Mouse (Mus musculus) intestine, embryonic 16.5 days (tissue): ENCODE measurements at regions not wholly inside any gene's neighbourhood (a gene's known extent, or its start where the extent isn't known, plus 50 kb on each side); places are given as distances from the start of the nearest gene placed in this dataset.

Experiments used
- ATAC-seq: fragments of 200-750 bp; cut with Nextera tagmentation; 2 replicates; pipeline ENCODE4 v1.8.0; 2017; ENCODE audit warnings: moderate TSS enrichment, moderate library complexity
- H3K27ac ChIP-seq: fragments of 300-500 bp; sonication (generic); 2 replicates; pipeline ENCODE4 v1.5.1; 2014; ENCODE audit warnings: mild to moderate bottlenecking, low read length
- H3K27me3 ChIP-seq: fragments of 300-500 bp; sonication (generic); replicated peaks from 2 replicates; pipeline ENCODE4 v1.6.1; 2014; ENCODE audit warnings: low read length, control low read depth, mixed read lengths; ENCODE audit not compliant: control insufficient read depth, insufficient read depth
- H3K36me3 ChIP-seq: fragments of 300-500 bp; sonication (generic); 2 replicates; pipeline ENCODE4 v1.6.1; 2014; ENCODE audit warnings: low read length, control low read depth; ENCODE audit not compliant: control insufficient read depth, insufficient read depth
- H3K4me1 ChIP-seq: fragments of 300-500 bp; sonication (generic); 2 replicates; pipeline ENCODE4 v1.6.1; 2014; ENCODE audit warnings: low read length, control low read depth, mixed read lengths; ENCODE audit not compliant: control insufficient read depth, insufficient read depth
- H3K4me2 ChIP-seq: fragments of 300-500 bp; sonication (generic); 2 replicates; pipeline ENCODE4 v1.6.1; 2014; ENCODE audit warnings: low read depth, low read length, control low read depth
- H3K4me3 ChIP-seq: fragments of 300-500 bp; sonication (generic); 2 replicates; pipeline ENCODE4 v1.5.1; 2014; ENCODE audit warnings: mild to moderate bottlenecking, low read length
- H3K9ac ChIP-seq: fragments of 300-500 bp; sonication (generic); 2 replicates; pipeline ENCODE4 v1.6.1; 2014; ENCODE audit warnings: low read depth, low read length
- H3K9me3 ChIP-seq: fragments of 300-500 bp; sonication (generic); 2 replicates; pipeline ENCODE4 v1.6.1; 2016; ENCODE audit warnings: low read length, control low read depth; ENCODE audit not compliant: control insufficient read depth
- WGBS: fragments of 180-500 bp; shearing (Covaris S2); extraction: QIAGEN DNeasy Blood & Tissue Kit; methylation state at CpG from one replicate; pipeline ENCODE4 v1.1.7; 2014; 5-methylcytosine and 5-hydroxymethylcytosine counted together

DNA sequence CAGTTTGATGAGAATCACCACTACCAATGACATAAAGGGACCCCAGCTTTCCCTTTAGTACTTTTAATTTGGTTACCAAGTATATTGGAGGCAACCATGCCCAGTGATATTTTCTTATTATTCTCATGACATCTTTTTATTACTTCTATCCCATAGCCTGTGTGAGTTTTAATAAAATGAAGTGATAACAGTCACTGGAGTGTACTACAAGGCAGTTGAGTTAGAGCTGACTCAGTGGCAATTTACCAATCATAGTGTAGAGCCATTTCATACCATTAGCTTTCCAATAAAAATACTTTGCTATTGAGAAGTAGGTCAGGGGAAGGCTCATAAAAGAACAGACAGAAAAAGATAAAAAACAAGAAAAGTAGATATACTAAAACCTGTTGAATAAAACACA lies 353.2 kb upstream of the Galntl6 start:
- H3K27me3 ChIP-seq = no peaks in the 10 kb centered on the region
- ATAC-seq = no peak

GRCm38 (mm10) chr8:59232799-59233198 lies 320.4 kb upstream of the Galntl6 start:
- H3K4me3 ChIP-seq = no peak overlapping the region
- WGBS = 76% methylated on average over 2 of the region's 2 CpGs
- no peak overlapping the region for H3K4me2 ChIP-seq
- H3K9ac ChIP-seq = no peak overlapping the region
- no peaks in the 10 kb centered on the region for H3K9me3 ChIP-seq
- no peaks in the 10 kb centered on the region for H3K4me1 ChIP-seq
- no peak overlapping the region for H3K27ac ChIP-seq
- no peak for ATAC-seq
- no peaks in the 10 kb centered on the region for H3K27me3 ChIP-seq
- H3K36me3 ChIP-seq = no peaks in the 10 kb centered on the region

More for the DNA sequence above, 353.2 kb upstream of the Galntl6 start:
- no peak overlapping the region for H3K27ac ChIP-seq
- no peaks in the 10 kb centered on the region for H3K9me3 ChIP-seq
- no peaks in the 10 kb centered on the region for H3K36me3 ChIP-seq
- no peak overlapping the region for H3K4me3 ChIP-seq
- no peaks in the 10 kb centered on the region for H3K4me1 ChIP-seq
- no peak overlapping the region for H3K4me2 ChIP-seq
- H3K9ac ChIP-seq = no peak overlapping the region

DNA sequence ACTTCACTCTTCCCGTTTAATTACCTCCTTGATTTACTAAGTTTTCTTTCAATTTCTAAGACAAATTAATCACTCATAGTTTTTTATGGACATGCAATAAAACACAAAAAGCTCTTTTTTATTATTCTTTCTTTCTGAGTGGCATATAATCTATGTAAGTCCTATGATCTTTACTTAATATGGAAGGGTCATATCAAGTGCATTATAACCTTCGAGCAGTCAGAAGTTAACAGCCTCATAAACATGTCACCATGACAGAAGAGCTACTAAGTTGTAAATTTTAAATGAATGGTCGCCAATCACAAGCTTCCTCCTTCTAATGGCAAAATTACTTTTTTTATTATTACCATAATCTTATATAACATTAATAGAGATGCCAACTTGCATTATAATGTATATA lies 312.2 kb upstream of the Galntl6 start:
- peak; percentile 84 for ATAC-seq
- Histone ChIP-seq H3K9ac (no peak overlapping the region), H3K27me3 (no peaks in the 10 kb centered on the region), H3K27ac (no peak overlapping the region), H3K4me3 (no peak overlapping the region), H3K36me3 (no peaks in the 10 kb centered on the region), H3K9me3 (no peaks in the 10 kb centered on the region), H3K4me2 (no peak overlapping the region), H3K4me1 (no peaks in the 10 kb centered on the region)
- 47% methylated on average over 3 of the region's 3 CpGs for WGBS

GRCm38 (mm10) chr8:59174578-59175357 lies 262.3 kb upstream of the Galntl6 start:
- 50% methylated on average over 1 of the region's 1 CpGs for WGBS
- no peak for ATAC-seq

GRCm38 (mm10) chr8:59130777-59131176 lies 218.3 kb upstream of the Galntl6 start:
- WGBS = 80% methylated on average over 2 of the region's 2 CpGs

More at GRCm38 (mm10) chr8:59174578-59175357, 262.3 kb upstream of the Galntl6 start:
- no peaks in the 10 kb centered on the region for H3K27me3 ChIP-seq
- H3K36me3 ChIP-seq = no peaks in the 10 kb centered on the region
- no peak overlapping the region for H3K9ac ChIP-seq
- no peak overlapping the region for H3K27ac ChIP-seq
- H3K4me2 ChIP-seq = no peak overlapping the region
- H3K4me1 ChIP-seq = no peaks in the 10 kb centered on the region
- H3K4me3 ChIP-seq = no peak overlapping the region
- no peaks in the 10 kb centered on the region for H3K9me3 ChIP-seq

GRCm38 (mm10) chr8:59113221-59113620 lies 200.8 kb upstream of the Galntl6 start:
- H3K36me3 ChIP-seq = no peaks in the 10 kb centered on the region
- no peaks in the 10 kb centered on the region for H3K27me3 ChIP-seq
- no peak for ATAC-seq
- H3K4me2 ChIP-seq = no peak overlapping the region
- H3K4me3 ChIP-seq = no peak overlapping the region
- no peak overlapping the region for H3K9ac ChIP-seq
- WGBS = 58% methylated on average over 3 of the region's 3 CpGs
- no peaks in the 10 kb centered on the region for H3K4me1 ChIP-seq
- H3K9me3 ChIP-seq = no peaks in the 10 kb centered on the region
- H3K27ac ChIP-seq = no peak overlapping the region

More at GRCm38 (mm10) chr8:59130777-59131176, 218.3 kb upstream of the Galntl6 start:
- Histone ChIP-seq H3K4me3 (no peak overlapping the region), H3K27me3 (no peaks in the 10 kb centered on the region), H3K27ac (no peak overlapping the region), H3K4me2 (no peak overlapping the region), H3K4me1 (no peaks in the 10 kb centered on the region), H3K9me3 (no peaks in the 10 kb centered on the region), H3K9ac (no peak overlapping the region), H3K36me3 (no peaks in the 10 kb centered on the region)
- no peak for ATAC-seq

GRCm38 (mm10) chr8:59091274-59091856 lies 178.9 kb upstream of the Galntl6 start:
- no peak overlapping the region for H3K4me3 ChIP-seq
- ATAC-seq = no peak
- WGBS = 72% methylated on average over 4 of the region's 4 CpGs
- H3K27me3 ChIP-seq = no peaks in the 10 kb centered on the region
- no peaks in the 10 kb centered on the region for H3K36me3 ChIP-seq
- H3K9me3 ChIP-seq = no peaks in the 10 kb centered on the region
- no peak overlapping the region for H3K4me2 ChIP-seq
- H3K4me1 ChIP-seq = no peaks in the 10 kb centered on the region
- H3K9ac ChIP-seq = no peak overlapping the region
- no peak overlapping the region for H3K27ac ChIP-seq
